Mouse (Mus musculus) fibroblast of lung, adult 2 months (primary cell): ENCODE results near the gene Yipf2.

Source experiments
- DNase-seq: peaks from one replicate; pipeline ENCODE4 v3.0.0-alpha.2; 2011; ENCODE audit warnings: low read depth

Yipf2 gene

GRCm38 (mm10) chr9:21592703-21593121 is at the start of gene Yipf2, which contains the start of gene Timm29:
Gene Yipf2 (minus strand): TSS chr9:21592828.
Gene Timm29 (plus strand): TSS chr9:21592722.
- DNase-seq, result peak; percentile 98

GRCm38 (mm10) chr9:21639031-21639430 is 46.4 kb upstream of the Yipf2 start:
- no peak for DNase-seq

- DNase-seq, result no peak
Measured at GRCm38 (mm10) chr9:21635639-21636038, 43.0 kb upstream of the Yipf2 start.

GRCm38 (mm10) chr9:21633106-21633505 is 40.5 kb upstream of the Yipf2 start:
- DNase-seq, result no peak

- no peak for DNase-seq
Measured at GRCm38 (mm10) chr9:21630673-21631072, 38.0 kb upstream of the Yipf2 start.

- no peak for DNase-seq
Measured at GRCm38 (mm10) chr9:21627145-21627795, 34.6 kb upstream of the Yipf2 start.

- no peak for DNase-seq
Measured at GRCm38 (mm10) chr9:21626571-21626970, 33.9 kb upstream of the Yipf2 start.

- no peak for DNase-seq
Measured at GRCm38 (mm10) chr9:21625342-21626339, 33.0 kb upstream of the Yipf2 start.

GRCm38 (mm10) chr9:21622676-21623075 is 30.0 kb upstream of the Yipf2 start:
- no peak for DNase-seq

GRCm38 (mm10) chr9:21620229-21620628 is 27.6 kb upstream of the Yipf2 start:
- no peak for DNase-seq

GRCm38 (mm10) chr9:21617066-21617465 is 24.4 kb upstream of the Yipf2 start:
- DNase-seq, result no peak

GRCm38 (mm10) chr9:21616232-21616781 is 23.7 kb upstream of the Yipf2 start:
- no peak for DNase-seq

- DNase-seq, result peak; percentile 99
Measured at GRCm38 (mm10) chr9:21615617-21616231, 23.1 kb upstream of the Yipf2 start, which contains the start of gene Smarca4. Gene Smarca4 (plus strand): TSS chr9:21616169.

- no peak for DNase-seq
Measured at GRCm38 (mm10) chr9:21614864-21615616, 22.4 kb upstream of the Yipf2 start.

GRCm38 (mm10) chr9:21609861-21610260 is 17.2 kb upstream of the Yipf2 start:
- DNase-seq, result no peak

GRCm38 (mm10) chr9:21606648-21607047 is 14.0 kb upstream of the Yipf2 start:
- no peak for DNase-seq

- no peak for DNase-seq
Measured at GRCm38 (mm10) chr9:21605865-21606264, 13.2 kb upstream of the Yipf2 start.

- DNase-seq, result no peak
Measured at GRCm38 (mm10) chr9:21604119-21604518, 11.5 kb upstream of the Yipf2 start.

- DNase-seq, result no peak
Measured at GRCm38 (mm10) chr9:21601722-21602399, 9.2 kb upstream of the Yipf2 start.

- DNase-seq, result no peak
Measured at GRCm38 (mm10) chr9:21601073-21601472, 8.4 kb upstream of the Yipf2 start.

- DNase-seq, result no peak
Measured at GRCm38 (mm10) chr9:21600186-21600585, 7.6 kb upstream of the Yipf2 start.
